Mouse (Mus musculus) thymus, adult 18-20 months (tissue): Measurements from ENCODE around the gene Fyb2.
"Not testable (repeated sequence)": the region's sequence is repeated elsewhere in the genome, so short reads cannot be mapped to it uniquely, and the experiment has no call there.

Experiments
- DNase-seq, 2 experiments: peaks; one replicate each; pipeline ENCODE4 v3.0.0; 2022; ENCODE audit warnings: mixed read lengths in 2 of 2

The Fyb2 gene

DNA sequence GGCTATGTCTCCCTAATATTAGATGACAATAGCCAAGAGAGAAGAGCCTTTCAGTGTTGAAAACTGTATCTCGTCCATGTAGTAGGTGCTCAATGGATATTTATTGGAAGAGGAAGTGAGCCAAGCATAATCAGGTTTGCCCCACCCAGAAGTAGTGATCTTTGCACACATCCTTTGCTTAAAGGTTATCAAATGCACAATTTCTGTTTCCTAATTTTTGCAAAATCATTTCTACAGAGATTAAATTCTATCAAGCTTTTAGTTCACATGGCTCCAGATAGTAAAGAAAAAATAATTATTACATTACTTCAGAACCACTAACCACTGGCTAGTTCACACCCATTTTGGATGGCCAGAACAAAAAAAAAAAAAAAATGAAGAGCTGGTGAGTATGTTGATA is 28.6 kb downstream of the Fyb2 start:
- no peak for DNase-seq

DNA sequence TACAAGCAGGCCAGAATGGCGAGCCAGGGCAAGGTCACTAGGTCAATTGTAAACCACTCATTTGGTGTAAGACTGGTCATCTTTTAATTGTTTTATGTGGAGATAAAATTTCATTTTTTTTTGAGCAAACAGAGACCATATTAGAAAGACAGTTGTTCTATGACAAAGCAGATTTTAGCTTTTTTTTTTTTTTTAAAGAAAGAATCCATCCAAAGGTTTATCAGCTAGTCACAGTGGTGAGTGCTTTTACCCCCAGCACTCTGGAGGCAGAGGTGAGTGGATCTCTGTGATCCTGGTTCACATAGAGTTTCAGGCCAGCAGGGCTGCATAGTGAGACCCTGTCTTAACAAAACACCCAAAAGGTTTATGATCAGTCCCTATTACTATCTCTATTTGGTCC is 31.2 kb downstream of the Fyb2 start:
- no peak for DNase-seq

DNA sequence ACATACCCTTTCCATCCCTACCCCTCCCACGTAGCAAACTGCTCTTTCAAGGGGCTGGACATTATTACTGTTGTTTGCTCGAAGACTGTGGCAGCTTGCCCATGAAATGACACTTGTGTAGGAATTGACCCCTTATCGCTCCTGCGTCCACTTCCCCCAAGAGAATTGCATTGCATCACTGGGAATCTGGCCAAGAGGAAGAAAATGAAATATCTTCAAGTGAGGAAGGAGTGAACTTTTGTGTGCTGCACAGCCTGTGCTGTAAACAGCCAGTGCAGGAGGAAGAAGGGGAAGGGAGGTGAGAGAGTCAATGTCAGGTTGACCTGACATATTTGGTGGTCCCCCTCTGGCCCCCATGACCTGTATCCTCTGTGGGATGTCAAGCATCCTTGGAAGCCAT is 35.6 kb downstream of the Fyb2 start:
- no peak for DNase-seq

- no peak for DNase-seq
Measured at GRCm38 (mm10) chr4:104949304-104949703, 36.0 kb downstream of the Fyb2 start.

GRCm38 (mm10) chr4:104951280-104951878 is 38.1 kb downstream of the Fyb2 start:
- no peak for DNase-seq

- DNase-seq, result no peak
Measured at GRCm38 (mm10) chr4:104956691-104957090, 43.4 kb downstream of the Fyb2 start.

DNA sequence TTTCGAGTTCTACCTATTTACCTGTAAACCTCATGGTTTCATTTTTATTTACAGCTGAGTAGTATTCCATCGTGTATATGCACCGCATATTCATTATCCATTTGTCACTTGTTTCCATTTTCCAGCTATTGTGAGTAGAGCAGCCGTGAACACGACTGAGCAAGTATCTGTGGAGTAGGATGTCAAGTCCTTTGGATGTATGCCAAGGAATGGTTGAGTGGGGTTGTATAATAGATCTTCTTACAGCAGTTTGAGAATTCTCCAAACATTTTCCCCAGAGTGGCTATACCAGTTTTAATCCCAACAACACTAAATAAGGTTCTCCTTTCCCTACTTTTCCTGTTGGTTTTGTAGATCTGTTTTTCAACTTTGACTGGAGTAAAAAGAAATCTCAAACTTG is 48.2 kb downstream of the Fyb2 start:
- no peak for DNase-seq

DNA sequence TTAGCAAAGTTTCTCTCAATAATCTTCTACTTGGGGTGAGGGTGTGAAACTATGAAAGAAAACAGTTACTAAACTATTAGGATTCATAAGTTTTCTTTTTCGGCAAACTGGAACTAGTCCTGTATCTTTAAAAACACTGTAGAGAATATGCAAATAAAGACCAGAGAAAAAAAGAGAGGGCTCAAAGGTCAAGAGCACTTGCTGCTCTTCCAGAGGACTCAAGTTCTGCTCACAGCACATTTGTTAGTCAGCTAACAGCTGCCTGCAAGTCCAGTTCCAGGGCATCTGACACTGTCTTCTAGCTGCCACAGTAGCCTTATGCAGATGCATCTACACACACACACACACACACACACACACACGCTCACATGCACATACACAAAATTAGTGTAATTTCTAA is 59.4 kb downstream of the Fyb2 start:
- no peak for DNase-seq

GRCm38 (mm10) chr4:104975162-104975830 is 62.0 kb downstream of the Fyb2 start:
- DNase-seq, result no peak

DNA sequence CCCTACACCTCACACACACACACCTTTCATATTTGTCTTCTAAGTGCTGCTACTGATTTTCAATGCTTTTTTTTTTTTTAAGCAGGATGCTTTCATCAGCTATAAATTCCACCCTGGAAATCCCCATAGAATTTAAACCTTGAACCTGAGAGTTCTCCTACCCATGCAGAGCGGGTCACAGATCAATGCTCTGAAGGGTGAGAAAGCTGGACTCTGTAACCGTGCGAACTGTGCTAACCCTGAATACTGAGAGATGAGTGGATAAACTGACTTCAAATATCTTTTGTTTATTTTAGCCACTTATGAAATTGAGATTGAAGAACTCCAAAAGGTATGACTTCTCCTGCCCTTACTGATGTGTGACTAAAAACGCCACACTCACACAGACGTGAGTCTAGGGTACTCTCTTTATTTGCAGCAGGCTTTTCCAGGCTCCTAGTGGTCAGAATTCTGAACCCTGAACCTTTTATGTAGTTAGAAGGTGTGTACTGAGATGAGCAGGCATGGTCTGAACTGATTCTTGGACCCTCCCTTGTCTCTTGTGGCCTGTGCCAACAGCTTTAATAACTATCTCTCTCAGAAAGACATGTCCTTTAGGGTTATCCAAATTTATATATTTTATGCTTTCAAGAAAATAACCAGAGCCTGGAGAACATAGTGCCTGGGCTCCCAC is 72.8 kb downstream of the Fyb2 start:
- no peak for DNase-seq

- no peak for DNase-seq
Measured at GRCm38 (mm10) chr4:104987631-104988030, 74.4 kb downstream of the Fyb2 start.

DNA sequence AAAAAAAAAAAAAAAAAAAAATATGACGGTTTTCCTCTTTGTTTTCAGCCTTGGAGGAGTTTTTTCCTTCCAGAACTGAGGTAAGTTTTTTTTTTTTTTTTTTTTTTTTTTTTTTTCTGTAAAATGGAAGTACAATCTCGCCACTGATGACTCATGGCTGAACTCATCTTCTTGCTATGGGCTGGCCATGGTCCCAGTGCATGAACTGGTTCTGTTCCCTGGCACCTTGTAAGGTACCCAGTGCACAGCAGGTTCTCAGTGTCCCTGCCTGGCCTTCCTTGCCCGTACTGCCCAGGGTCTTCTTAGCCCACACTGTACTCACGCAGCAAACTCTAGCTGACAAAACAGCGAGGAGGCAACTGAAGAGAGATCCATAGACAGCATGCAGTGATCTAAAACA is 74.8 kb downstream of the Fyb2 start:
- no peak for DNase-seq

DNA sequence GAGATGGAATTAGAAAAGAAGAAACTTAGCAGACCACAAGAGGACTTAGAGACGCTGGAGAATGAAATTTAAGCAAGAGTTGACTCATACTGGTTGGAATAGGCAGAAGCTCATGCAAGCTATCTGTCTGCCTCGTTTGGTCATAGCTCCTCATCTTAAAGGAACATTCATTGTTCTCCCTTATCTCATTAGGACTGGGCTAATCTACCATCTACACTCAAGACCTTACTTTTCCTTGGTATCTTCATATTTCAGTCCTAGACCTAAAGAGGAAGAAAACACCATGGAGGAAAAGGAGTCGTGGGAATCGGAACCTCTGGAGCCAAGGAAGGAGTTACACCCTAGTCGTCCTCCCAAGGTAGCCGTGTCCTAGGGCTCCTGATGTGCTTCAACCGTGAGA is 75.5 kb downstream of the Fyb2 start:
- DNase-seq, result no peak

DNA sequence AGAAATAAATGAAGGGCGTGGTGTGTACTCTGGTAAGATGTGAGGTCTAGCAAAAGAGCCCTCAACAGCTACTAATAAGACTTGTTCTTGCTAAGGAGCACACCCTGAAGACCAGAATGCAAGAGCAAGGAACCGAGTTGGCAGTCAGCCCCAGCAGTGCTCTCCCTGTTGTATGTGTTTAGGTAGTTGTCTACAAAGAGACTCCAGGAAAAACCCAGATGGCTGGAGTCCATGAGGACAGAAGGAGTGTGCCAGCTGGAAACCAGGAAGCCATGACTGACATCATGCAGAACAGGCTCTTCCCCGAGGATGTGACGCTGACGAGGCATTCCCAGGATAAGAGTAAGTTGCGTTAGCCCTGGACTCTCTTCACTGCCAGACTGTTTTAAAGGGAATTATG is 76.8 kb downstream of the Fyb2 start:
- DNase-seq, result no peak

- DNase-seq, result no peak
Measured at GRCm38 (mm10) chr4:104990686-104991085, 77.4 kb downstream of the Fyb2 start.

- DNase-seq, result no peak
Measured at GRCm38 (mm10) chr4:104992271-104992670, 79.0 kb downstream of the Fyb2 start.

DNA sequence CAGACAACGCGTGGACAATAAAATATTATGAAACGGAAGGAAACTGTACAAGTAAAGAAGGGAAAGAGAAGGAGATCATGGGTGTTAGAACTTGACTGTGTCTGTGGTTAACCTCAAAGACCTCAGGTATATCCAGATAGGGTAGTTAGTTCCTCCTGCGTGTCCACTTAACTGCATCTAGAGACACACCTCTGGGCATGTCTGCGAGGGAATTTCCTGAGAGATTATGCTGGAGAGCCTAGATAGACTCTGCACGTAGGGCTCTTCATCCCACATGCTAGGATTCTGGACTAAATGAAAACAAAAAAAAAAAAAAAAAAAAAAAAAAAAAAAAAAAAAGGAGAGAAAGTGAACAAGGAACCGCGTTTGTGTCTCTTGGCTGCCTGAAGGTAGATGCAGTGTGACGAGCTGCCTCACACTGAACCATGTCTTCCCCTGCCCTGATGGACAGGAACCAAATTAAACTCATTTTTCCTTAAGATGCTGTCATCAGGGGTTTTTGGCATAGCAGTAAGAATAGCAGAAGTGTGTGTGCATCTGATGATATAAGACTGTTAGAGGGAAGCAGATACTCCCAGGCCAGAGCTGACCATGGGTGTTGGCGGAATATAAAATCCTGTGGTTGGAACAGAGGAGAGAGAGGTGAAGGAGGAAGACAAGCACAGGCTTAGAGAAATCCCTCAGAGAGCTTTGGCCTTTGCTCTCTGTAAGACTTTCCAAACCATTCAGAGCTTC is 80.1 kb downstream of the Fyb2 start:
- no peak for DNase-seq

- DNase-seq, result no peak
Measured at GRCm38 (mm10) chr4:104999702-105000101, 86.4 kb downstream of the Fyb2 start.

GRCm38 (mm10) chr4:105001736-105002135 is 88.5 kb downstream of the Fyb2 start:
- DNase-seq, result no peak

GRCm38 (mm10) chr4:105004135-105004534 is 90.9 kb downstream of the Fyb2 start:
- no peak for DNase-seq

DNA sequence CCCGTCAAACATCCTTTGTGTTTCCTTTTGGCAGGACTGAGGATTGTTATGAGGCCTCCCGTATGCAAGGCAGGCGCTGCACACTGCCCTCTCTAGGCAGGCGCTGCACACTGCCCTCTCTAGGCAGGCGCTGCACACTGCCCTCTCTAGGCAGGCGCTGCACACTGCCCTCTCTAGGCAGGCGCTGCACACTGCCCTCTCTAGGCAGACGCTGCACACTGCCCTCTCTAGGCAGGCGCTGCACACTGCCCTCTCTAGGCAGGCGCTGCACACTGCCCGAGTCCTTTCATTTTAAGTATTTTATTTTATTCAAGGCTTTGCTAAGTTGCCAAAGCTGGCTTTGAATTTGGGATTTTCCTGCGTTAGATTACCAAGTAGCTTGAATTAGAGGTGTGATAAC is 91.4 kb downstream of the Fyb2 start:
- DNase-seq, result not testable (repeated sequence)

DNA sequence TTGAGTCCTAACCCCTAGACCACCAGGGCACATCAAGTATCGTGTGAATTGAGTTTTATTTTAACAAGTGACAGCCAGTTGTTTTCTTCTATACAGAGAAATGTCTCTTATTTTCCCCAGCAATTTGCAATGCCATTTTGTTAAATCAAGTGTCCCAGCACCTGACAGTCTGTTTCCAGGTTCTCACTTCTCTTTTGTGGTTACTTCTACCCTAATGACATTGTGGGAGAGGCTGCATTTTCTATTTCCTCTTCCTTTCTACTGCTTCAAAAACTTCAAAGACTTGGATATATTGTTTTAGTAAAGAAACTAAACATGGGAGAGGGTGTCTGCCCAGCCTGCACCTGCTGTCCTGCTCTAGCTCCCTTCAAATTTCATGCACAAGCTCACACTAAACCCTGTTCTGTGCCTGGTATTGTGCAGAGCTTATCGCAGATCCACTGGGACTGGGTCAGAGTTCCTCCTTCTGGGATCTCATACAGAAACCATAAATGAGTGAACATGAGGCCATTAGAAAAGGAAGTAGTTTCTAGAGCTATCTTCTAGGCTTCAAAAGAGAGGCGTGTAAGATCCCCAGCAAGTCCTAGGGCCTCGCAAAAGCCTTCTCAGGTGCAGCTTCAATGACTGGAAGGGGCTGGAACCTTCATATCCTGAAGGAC is 94.2 kb downstream of the Fyb2 start:
- no peak for DNase-seq

DNA sequence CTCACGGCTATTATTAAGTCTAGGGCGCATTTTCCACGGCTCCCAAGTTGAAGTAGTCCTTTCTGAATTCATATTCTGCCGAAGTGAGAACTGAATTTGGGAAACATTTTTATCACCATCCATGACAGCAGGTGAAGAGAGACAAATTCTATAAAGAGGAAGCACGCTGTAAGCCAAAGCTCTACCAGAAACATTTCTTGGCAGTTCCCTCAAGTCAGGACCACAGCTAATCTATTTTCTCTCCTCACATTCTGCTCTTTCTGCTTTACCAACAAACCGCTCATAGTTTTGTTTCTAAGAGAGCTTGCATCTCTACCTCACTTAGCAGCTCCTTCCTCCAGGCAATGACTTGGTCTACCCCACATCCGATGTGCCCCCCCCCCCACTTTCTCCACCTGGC is 100.5 kb downstream of the Fyb2 start:
- no peak for DNase-seq
